Mouse (Mus musculus) spleen, adult 2 months (tissue): ENCODE results near the gene Atp5s.

Experiments
- CTCF ChIP-seq: fragments of 200-500 bp; IDR thresholded peaks from 2 replicates; pipeline ENCODE4 v1.5.1; 2011; ENCODE audit warnings: mild to moderate bottlenecking, inconsistent platforms; ENCODE audit not compliant: insufficient read depth, insufficient read length, insufficient replicate concordance; ENCODE audit errors: extremely low read depth
- POLR2A ChIP-seq: fragments of 200-500 bp; IDR thresholded peaks from 2 replicates; pipeline ENCODE4 v1.6.1; 2011; ENCODE audit warnings: low read depth, low read length, inconsistent platforms

- TF ChIP-seq CTCF, result no peak
- TF ChIP-seq POLR2A, result no peak
Measured at GRCm38 (mm10) chr12:69777341-69777730, 52.6 kb downstream of the Atp5s start.
